Mouse (Mus musculus) erythroblast, embryonic 14.5 days (primary cell): ENCODE data around the gene Neurl1b.

ENCODE experiments used
- GATA1 ChIP-seq: IDR thresholded peaks from 2 replicates; pipeline ENCODE4 v1.6.1; 2012; ENCODE audit warnings: low read length, inconsistent platforms, mixed read lengths
- TAL1 ChIP-seq: IDR thresholded peaks from 3 replicates; pipeline ENCODE4 v1.6.1; 2012; ENCODE audit warnings: low read length, inconsistent platforms, mixed read lengths

DNA sequence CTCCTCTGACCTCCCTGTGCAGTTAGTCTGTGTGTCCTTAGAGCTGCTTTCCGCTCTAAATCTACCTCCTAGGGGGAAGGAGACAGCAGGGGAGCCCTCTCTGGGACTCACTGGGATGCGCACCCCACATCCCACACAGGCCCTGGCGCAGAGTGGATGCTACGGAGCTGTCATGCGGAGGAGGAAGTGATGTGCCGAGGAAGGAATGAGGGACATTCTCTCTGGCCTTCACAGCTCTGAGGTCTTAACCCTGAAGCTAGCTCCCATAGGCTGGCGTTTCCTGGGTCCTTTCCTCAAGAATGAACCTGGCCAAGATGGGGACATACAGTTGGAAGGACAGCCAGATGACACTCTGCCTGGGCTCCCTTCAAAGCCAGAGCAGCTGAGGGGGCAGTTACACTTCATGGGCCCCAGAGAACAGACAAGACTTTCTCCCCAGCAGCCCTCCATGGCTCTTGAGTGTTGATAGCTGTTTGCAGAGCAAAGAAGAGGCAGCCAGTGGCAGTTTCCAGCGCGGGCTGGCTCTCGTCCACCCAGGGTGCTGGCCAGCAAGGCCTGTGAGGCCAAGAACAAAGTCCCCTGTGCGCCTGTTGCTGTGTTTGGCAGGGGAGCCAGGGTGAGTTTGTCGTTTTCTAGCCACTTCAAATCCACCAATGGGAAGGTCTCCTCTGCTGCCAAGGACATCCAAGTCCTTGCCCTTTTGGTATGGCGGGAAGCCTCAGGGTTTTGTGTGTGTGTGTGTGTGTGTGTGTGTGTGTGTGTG is 10.5 kb downstream of the Neurl1b start:
- TF ChIP-seq TAL1, result no peak
- no peak for TF ChIP-seq GATA1
